ENCODE assay signal across 8 mouse cellular contexts in the genomic region with DNA sequence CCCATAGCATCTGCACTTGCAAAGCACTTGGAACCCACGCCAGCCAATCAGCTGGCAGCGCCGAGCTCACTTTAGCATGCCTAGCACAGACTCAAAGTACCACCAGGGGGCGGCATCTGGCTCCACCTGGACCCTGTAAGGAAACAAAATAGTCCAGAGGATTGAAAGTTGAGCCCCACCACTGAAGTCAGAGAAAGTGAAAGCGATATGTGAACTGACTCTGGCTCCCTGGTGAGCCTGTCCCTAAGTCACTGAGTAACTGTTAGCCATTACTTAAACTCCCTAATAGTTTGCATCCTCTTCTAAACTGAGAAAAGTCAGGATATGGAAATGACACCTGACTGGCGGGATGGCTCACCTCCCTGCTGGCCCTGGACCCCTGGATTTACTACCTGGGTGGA. TPM values are rescaled to one million over a fixed set of nuclear protein-coding genes. Genes with fewer than 3 reads are reported as not detected.
DNase-seq lines count a peak whose midpoint lies in the region; ATAC-seq and TF ChIP-seq lines count a peak whose summit lies in the region.

No protein-coding gene starts in this region.

- intact Hi-C loops in heart, postnatal 14 days (cut with DNase I), result loop anchor here (1.0 to 5.0 kb wide), 5 partner anchors 36 to 286 kb away; a partner anchor contains a TSS

- no peaks in the 10 kb centered on the region for H3K36me3 ChIP-seq in ES-Bruce4 (ENCODE audit: control insufficient read depth, insufficient read depth, low read length, poor library complexity, severe bottlenecking)
- no peaks in the 10 kb centered on the region for H3K36me3 ChIP-seq in forebrain, embryonic 14.5 days (ENCODE audit: control insufficient read depth, insufficient read depth, low read length)

- H3K27me3 ChIP-seq in ES-Bruce4 (ENCODE audit: control insufficient read depth, insufficient read depth, low read length, poor library complexity, severe bottlenecking), result no peaks in the 10 kb centered on the region
- H3K27me3 ChIP-seq in forebrain, embryonic 14.5 days (replicated peaks; ENCODE audit: control insufficient read depth, insufficient read depth, low read length), result no peaks in the 10 kb centered on the region

- 4% methylated on average over 6 of the region's 6 CpGs for WGBS in forebrain, embryonic 14.5 days
- WGBS in lung, adult 2 months, result 3% methylated on average over 6 of the region's 6 CpGs

- ATAC-seq in cerebellum, adult (ENCODE audit: insufficient number of reproducible peaks, low FRiP score, low TSS enrichment), result peak; percentile 87
- ATAC-seq in forebrain, embryonic 14.5 days, result peak; percentile 97
- peak; percentile 96 for ATAC-seq in neutrophil, adult 5-6 weeks (ENCODE audit: extremely low read depth, insufficient number of reproducible peaks, low FRiP score, poor library complexity, severe bottlenecking)

- H3K9ac ChIP-seq in ES-Bruce4 (ENCODE audit: low read depth, poor library complexity, severe bottlenecking), result no peak overlapping the region
- no peak overlapping the region for H3K9ac ChIP-seq in forebrain, embryonic 14.5 days (ENCODE audit: low read length)

- H3K4me3 ChIP-seq in ES-Bruce4 (ENCODE audit: low read depth, low read length), result no peak overlapping the region
- H3K4me3 ChIP-seq in forebrain, embryonic 14.5 days (ENCODE audit: low read depth, low read length), result no peak overlapping the region; the same call in 1 of the 2 replicates
- peak overlapping the region; percentile 62 for H3K4me3 ChIP-seq in lung, adult 2 months (replicated peaks; ENCODE audit: extremely low read depth, low read depth, low read length)

- H3K4me2 ChIP-seq in forebrain, embryonic 14.5 days (ENCODE audit: low read length), result peak overlapping the region; percentile 42

- H3K27ac ChIP-seq in ES-Bruce4 (ENCODE audit: insufficient read depth, low read length), result no peak overlapping the region
- H3K27ac ChIP-seq in forebrain, embryonic 14.5 days (ENCODE audit: low read depth, low read length), result no peak overlapping the region

- H3K9me3 ChIP-seq in ES-Bruce4 (replicated peaks; ENCODE audit: control insufficient read depth, insufficient read depth, low read length, poor library complexity, severe bottlenecking), result no peaks in the 10 kb centered on the region
- no peaks in the 10 kb centered on the region for H3K9me3 ChIP-seq in forebrain, embryonic 14.5 days (replicated peaks; ENCODE audit: control insufficient read depth, low read length)

- no peaks in the 10 kb centered on the region for H3K4me1 ChIP-seq in ES-Bruce4 (ENCODE audit: control insufficient read depth, insufficient read depth, low read length)
- H3K4me1 ChIP-seq in forebrain, embryonic 14.5 days (ENCODE audit: control insufficient read depth, insufficient read depth, low read length), result 0 out of 2 replicates have a peak, but pooled peaks cover 3% of the 10 kb centered on the region
- no peaks in the 10 kb centered on the region for H3K4me1 ChIP-seq in lung, adult 2 months (ENCODE audit: control insufficient read depth, insufficient read depth, low read length)

- TF ChIP-seq EP300 in ES-Bruce4 (IDR thresholded peaks at IDR 0.05; ENCODE audit: insufficient read depth, low read depth, low read length), result 0 out of 2 replicates have a peak, but pooled peaks have one; percentile 43

- TF ChIP-seq POLR2A in ES-Bruce4 (IDR thresholded peaks at IDR 0.05; ENCODE audit: insufficient read depth, low read length), result no peak
- no peak for TF ChIP-seq POLR2A in lung, adult 2 months (IDR thresholded peaks at IDR 0.05; ENCODE audit: borderline replicate concordance, extremely low read depth, low read depth, low read length)

- peak; percentile 78 for TF ChIP-seq CTCF in ES-Bruce4 (IDR thresholded peaks at IDR 0.05; ENCODE audit: low read depth, low read length)
- TF ChIP-seq CTCF in lung, adult 2 months (IDR thresholded peaks at IDR 0.05; ENCODE audit: insufficient read depth, low read length), result peak; percentile 80

- peak; percentile 95 for DNase-seq in forebrain, embryonic 14.5 days (ENCODE audit: low spot score)
- DNase-seq in heart, postnatal 14 days, result peak; percentile 94 to 97
- peak; percentile 96 for DNase-seq in layer of hippocampus, adult 11-12 months (ENCODE audit: low spot score)
- peak; percentile 89 for DNase-seq in lung, adult 2 months
- peak; percentile 79 to 86 for DNase-seq in thymus, adult 18-20 months

RNA-seq across cellular contexts. Expression of a gene that starts 31.2 kb away (rescaled TPM):
- polyA plus RNA-seq in ES-Bruce4 (2011; ENCODE audit: insufficient read depth, insufficient read length, low read depth, missing spikeins), result 62.2 and 65.1 TPM in 2 replicates
- polyA plus RNA-seq in forebrain, embryonic 14.5 days (2014; fragmentation: Nextera tagmentation; extraction: Ambion mirVana), result 13.7 and 16.3 TPM in 2 replicates
- 10 to 100 TPM; 37.6 to 38.4 TPM for total RNA-seq in heart, postnatal 14 days (2021)
- polyA plus RNA-seq in lung, adult 2 months (2012; rRNA removed), result 39.3 and 42.6 TPM in 2 replicates
- total RNA-seq in neutrophil, adult 5-6 weeks (2017), result 79.8 and 95.4 TPM in 2 replicates

RNA-seq across cellular contexts. Expression of a gene that starts 33.5 kb away (rescaled TPM):
- polyA plus RNA-seq in ES-Bruce4 (2011; ENCODE audit: insufficient read depth, insufficient read length, low read depth, missing spikeins), result 4.8 and 5.1 TPM in 2 replicates
- 4.3 and 5.4 TPM in 2 replicates for polyA plus RNA-seq in forebrain, embryonic 14.5 days (2014; fragmentation: Nextera tagmentation; extraction: Ambion mirVana)
- under 1 TPM; 0.39 to 0.41 TPM for total RNA-seq in heart, postnatal 14 days (2021)
- polyA plus RNA-seq in lung, adult 2 months (2012; rRNA removed), result 10.7 and 11.5 TPM in 2 replicates
- total RNA-seq in neutrophil, adult 5-6 weeks (2017), result 0.35 and 0.49 TPM in 2 replicates
